Mouse (Mus musculus) embryonic facial prominence, embryonic 15.5 days (tissue): Measurements from ENCODE around the gene C3ar1. TPM values are rescaled to one million over a fixed set of nuclear protein-coding genes. Genes with fewer than 3 reads are reported as not detected.

Experiments used
- microRNA-seq: library from miRNA; unstranded; fragments of <30 nt; microRNA quantifications from one replicate; pipeline ENCODE4, GENCODE M21; 2016; ENCODE audit warnings: borderline number of aligned reads
- polyA plus RNA-seq: library from polyadenylated mRNA; unstranded; fragments of >200 nt; fragmentation: Nextera tagmentation; extraction: Ambion mirVana; gene quantifications from 2 replicates; pipeline ENCODE4 v1.2.1, GENCODE M21; 2015

The C3ar1 gene
- polyA plus RNA-seq, 1 experiment from 2014 or later = 4.0 TPM

Small RNA genes lying within 50 kb of the gene (microRNA-seq; reads per million reads assigned to microRNA genes)
- not detected for gene Mir7231

Other genes with a start within 250 kb of the C3ar1 start
- 0.15 and 0.28 TPM in 2 replicates for gene Gdf3, start 246.1 kb downstream of the C3ar1 start, polyA plus RNA-seq
- not detected in 2 replicates for gene Dppa3, start 229.8 kb downstream of the C3ar1 start, polyA plus RNA-seq
- 0.33 and 0.34 TPM in 2 replicates for gene Nanog, start 148.7 kb downstream of the C3ar1 start, polyA plus RNA-seq
- gene Slc2a3, start 54.5 kb downstream of the C3ar1 start, polyA plus RNA-seq = 30.2 and 40.2 TPM in 2 replicates
- gene Foxj2, start 36.2 kb downstream of the C3ar1 start, polyA plus RNA-seq = 7.4 and 8.3 TPM in 2 replicates
- 54.5 and 57.0 TPM in 2 replicates for gene Necap1, start 18.3 kb upstream of the C3ar1 start, polyA plus RNA-seq
- 5.7 and 6.5 TPM in 2 replicates for gene Clec4a1, start 65.7 kb upstream of the C3ar1 start, polyA plus RNA-seq
- gene Clec4a3, start 96.4 kb upstream of the C3ar1 start, polyA plus RNA-seq = 5.4 and 6.5 TPM in 2 replicates
- gene Clec4a4, start 134.2 kb upstream of the C3ar1 start, polyA plus RNA-seq = not detected in 2 replicates
- gene Clec4b1, start 193.8 kb upstream of the C3ar1 start, polyA plus RNA-seq = 0.32 TPM in 1 of 2 replicates, not detected in the other